Mouse (Mus musculus) kidney, postnatal 4 days (tissue): ENCODE data around the gene Olfml2a.
A peak's percentile ranks its signal among the peaks of the same experiment; 100 is the strongest.

Experiments used
- DNase-seq, 2 experiments: peaks; one replicate each; pipeline ENCODE4 v3.0.0; 2021; ENCODE audit warnings: mixed read lengths in 2 of 2

Gene Olfml2a

GRCm38 (mm10) chr2:38931851-38932667 lies at the start of gene Olfml2a:
Olfml2a (plus strand) TSS chr2:38931978.
- DNase-seq, result peak; percentile 82 to 88

- no peak for DNase-seq
Measured at GRCm38 (mm10) chr2:38902866-38903265, 28.9 kb upstream of the Olfml2a start.

GRCm38 (mm10) chr2:38904290-38904689 lies 27.5 kb upstream of the Olfml2a start:
- no peak for DNase-seq

GRCm38 (mm10) chr2:38906097-38906496 lies 25.7 kb upstream of the Olfml2a start:
- DNase-seq, result no peak

- DNase-seq, result no peak
Measured at GRCm38 (mm10) chr2:38908604-38909003, 23.2 kb upstream of the Olfml2a start.

- DNase-seq, result no peak
Measured at GRCm38 (mm10) chr2:38914517-38914916, 17.3 kb upstream of the Olfml2a start.

GRCm38 (mm10) chr2:38914965-38915364 lies 16.8 kb upstream of the Olfml2a start:
- DNase-seq, result no peak

GRCm38 (mm10) chr2:38916947-38917691 lies 14.7 kb upstream of the Olfml2a start:
- no peak for DNase-seq

GRCm38 (mm10) chr2:38921374-38921773 lies 10.4 kb upstream of the Olfml2a start:
- no peak for DNase-seq

- DNase-seq, result no peak
Measured at GRCm38 (mm10) chr2:38923471-38923870, 8.3 kb upstream of the Olfml2a start.

GRCm38 (mm10) chr2:38923911-38924310 lies 7.9 kb upstream of the Olfml2a start:
- no peak for DNase-seq

- no peak for DNase-seq
Measured at GRCm38 (mm10) chr2:38924571-38924970, 7.2 kb upstream of the Olfml2a start.

GRCm38 (mm10) chr2:38925171-38926080 lies 6.4 kb upstream of the Olfml2a start:
- peak; percentile 47 to 60 for DNase-seq

- peak; percentile 94 to 96 for DNase-seq
Measured at GRCm38 (mm10) chr2:38926145-38926891, 5.5 kb upstream of the Olfml2a start.

GRCm38 (mm10) chr2:38927115-38927979 lies 4.4 kb upstream of the Olfml2a start, which contains the start of gene Nr6a1:
Nr6a1 (minus strand) TSS chr2:38927688.
- peak; percentile 84 to 89 for DNase-seq

- DNase-seq, result no peak
Measured at GRCm38 (mm10) chr2:38930269-38930668, 1.5 kb upstream of the Olfml2a start.

- DNase-seq, result peak; percentile 58 to 68
Measured at GRCm38 (mm10) chr2:38933931-38934330, 2.2 kb downstream of the Olfml2a start.

GRCm38 (mm10) chr2:38934936-38935335 lies 3.2 kb downstream of the Olfml2a start:
- no peak for DNase-seq

GRCm38 (mm10) chr2:38936721-38937378 lies 5.1 kb downstream of the Olfml2a start:
- no peak for DNase-seq

GRCm38 (mm10) chr2:38937396-38937795 lies 5.6 kb downstream of the Olfml2a start:
- DNase-seq, result no peak
